Mouse (Mus musculus): Measurements from ENCODE around the gene Spi1. TPM values are rescaled to one million over a fixed set of nuclear protein-coding genes. Genes with fewer than 3 reads are reported as not detected.

Spi1 gene
- polyA plus RNA-seq, 1 experiment, result 0.79 TPM

DNA sequence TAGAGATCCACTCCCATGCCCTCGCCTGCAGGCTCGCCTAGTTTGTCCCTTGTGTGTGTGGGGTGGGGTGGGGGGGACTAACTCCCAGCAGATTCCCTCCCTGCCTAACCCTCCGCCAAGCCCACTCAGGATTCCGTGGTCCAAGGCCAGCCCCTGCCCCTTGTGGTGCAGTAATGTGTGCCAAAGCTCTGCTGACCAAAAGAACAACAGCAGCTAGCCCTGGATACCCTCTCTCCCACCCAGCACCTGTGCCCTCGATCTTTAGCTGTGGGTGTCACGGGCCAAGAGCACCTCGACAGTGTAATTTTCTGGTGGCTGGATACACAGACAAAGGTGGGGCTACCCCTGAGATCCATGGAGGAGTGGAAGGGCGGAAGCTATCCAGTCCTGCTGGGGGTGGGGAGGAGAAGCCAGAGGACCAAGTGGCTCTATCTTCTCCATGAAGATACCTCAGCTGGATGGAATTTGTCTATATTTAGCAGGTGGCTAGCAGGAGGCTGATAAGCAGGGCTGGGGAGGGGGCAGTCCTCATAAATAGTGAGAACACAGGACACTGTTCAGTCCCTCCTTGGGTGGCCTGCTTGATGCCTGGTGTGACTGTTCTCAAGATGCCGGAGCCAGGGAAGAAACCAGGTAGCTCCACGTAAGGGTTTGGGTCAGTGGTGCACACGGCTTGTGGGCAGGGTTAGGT, 35.5 kb downstream of the Spi1 start, which contains the start of gene Mybpc3:
Gene Mybpc3 (plus strand): TSS at position 560 of the 691 bp plus-strand sequence.
- Histone ChIP-seq H3K4me3 (ENCODE audit: insufficient read depth, low read length) (no peak within 1 kb of the TSS), H3K27ac (ENCODE audit: insufficient read depth, low read length) (no peak within 1 kb of the TSS), H3K4me1 (ENCODE audit: control insufficient read depth, insufficient read depth, low read length) (0 out of 2 replicates have a peak, but pooled peaks cover under 1% of the 10 kb centered on the region)
- no peak for TF ChIP-seq POLR2A (IDR thresholded peaks at IDR 0.05; ENCODE audit: low read depth, low read length)
- no peak for TF ChIP-seq CTCF (IDR thresholded peaks at IDR 0.05; ENCODE audit: borderline replicate concordance, insufficient read depth, low read length)

DNA sequence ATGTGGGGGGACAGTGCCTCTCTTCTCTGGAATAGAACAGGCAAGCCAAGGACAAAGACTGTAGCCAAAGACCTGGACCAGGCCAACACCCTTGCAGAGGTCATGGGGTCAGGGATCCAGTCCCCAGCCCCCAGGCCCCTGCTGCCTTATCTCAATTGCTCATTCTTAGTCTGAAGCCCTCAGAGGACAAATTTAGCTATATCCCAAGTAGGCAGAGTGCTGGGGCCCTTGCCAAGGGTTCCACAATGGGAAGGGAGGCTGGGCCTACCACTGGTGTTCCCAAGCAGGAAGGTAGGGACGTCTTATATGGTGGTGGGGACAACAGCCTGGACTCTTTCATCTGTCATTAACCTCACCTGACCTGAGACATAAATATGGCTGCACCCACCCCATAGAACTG, 36.5 kb downstream of the Spi1 start:
- Histone ChIP-seq H3K27ac (ENCODE audit: insufficient read depth, low read length) (no peak overlapping the region), H3K4me1 (ENCODE audit: control insufficient read depth, insufficient read depth, low read length) (no peaks in the 10 kb centered on the region), H3K4me3 (ENCODE audit: insufficient read depth, low read length) (no peak overlapping the region)
- TF ChIP-seq POLR2A (IDR thresholded peaks at IDR 0.05; ENCODE audit: low read depth, low read length) (no peak), CTCF (IDR thresholded peaks at IDR 0.05; ENCODE audit: borderline replicate concordance, insufficient read depth, low read length) (no peak)

DNA sequence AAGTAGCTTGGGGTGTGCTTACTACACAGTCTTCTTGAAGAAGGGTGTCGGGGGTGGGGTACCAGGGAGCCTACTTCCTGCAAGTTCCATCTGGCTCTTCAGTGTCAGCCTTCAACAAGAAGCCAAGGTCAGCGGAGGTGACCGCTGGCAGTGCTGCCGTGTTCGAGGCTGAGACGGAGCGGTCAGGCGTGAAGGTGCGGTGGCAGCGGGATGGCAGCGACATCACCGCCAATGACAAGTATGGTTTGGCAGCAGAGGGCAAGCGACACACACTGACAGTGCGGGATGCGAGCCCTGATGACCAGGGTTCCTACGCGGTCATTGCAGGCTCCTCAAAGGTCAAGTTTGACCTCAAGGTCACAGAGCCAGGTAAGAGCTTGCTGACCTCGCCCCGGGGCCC, 36.9 kb downstream of the Spi1 start:
- Histone ChIP-seq H3K27ac (ENCODE audit: insufficient read depth, low read length) (no peak overlapping the region), H3K4me3 (ENCODE audit: insufficient read depth, low read length) (no peak overlapping the region), H3K4me1 (ENCODE audit: control insufficient read depth, insufficient read depth, low read length) (no peaks in the 10 kb centered on the region)
- no peak for TF ChIP-seq CTCF (IDR thresholded peaks at IDR 0.05; ENCODE audit: borderline replicate concordance, insufficient read depth, low read length)
- TF ChIP-seq POLR2A (IDR thresholded peaks at IDR 0.05; ENCODE audit: low read depth, low read length), result no peak

DNA sequence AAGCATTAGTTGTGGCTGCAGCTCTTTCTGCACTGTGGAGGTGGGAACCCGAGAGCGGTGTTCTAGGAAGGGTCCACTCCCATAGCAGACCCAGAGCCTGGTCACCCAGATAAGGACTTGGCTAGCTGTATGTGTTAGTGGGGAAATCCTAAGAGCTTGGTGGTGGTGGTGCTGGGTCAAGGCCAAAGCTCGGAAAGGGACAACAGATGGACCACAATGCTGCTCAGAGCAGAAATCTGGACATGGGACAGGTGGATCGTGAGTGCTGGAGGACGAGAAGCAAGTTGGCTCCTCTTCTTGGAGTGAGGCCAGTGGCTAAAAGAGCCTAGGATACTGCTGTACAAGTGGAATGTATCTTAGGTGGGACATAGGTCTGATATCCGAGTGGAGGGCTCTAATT, 37.4 kb downstream of the Spi1 start:
- Histone ChIP-seq H3K4me3 (ENCODE audit: insufficient read depth, low read length) (no peak overlapping the region), H3K4me1 (ENCODE audit: control insufficient read depth, insufficient read depth, low read length) (no peaks in the 10 kb centered on the region), H3K27ac (ENCODE audit: insufficient read depth, low read length) (no peak overlapping the region)
- TF ChIP-seq CTCF (IDR thresholded peaks at IDR 0.05; ENCODE audit: borderline replicate concordance, insufficient read depth, low read length), result no peak
- TF ChIP-seq POLR2A (IDR thresholded peaks at IDR 0.05; ENCODE audit: low read depth, low read length), result no peak

DNA sequence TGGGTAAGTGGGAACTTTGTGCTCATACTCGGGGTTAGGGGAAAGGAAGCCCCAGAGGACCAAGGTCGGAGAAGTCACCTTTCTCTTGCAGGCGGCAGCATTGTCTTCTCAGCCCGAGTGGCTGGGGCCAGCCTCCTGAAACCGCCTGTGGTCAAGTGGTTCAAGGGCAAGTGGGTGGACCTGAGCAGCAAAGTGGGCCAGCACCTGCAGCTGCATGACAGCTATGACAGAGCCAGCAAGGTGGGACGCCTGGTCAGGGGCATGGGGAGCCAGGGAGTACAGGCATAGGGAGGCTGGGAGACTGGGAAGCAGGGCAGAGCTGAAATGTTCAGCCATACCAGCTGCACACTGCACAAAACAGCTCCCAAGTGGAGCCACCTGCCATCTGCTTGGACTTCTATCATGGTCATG, 38.1 kb downstream of the Spi1 start:
- TF ChIP-seq POLR2A (IDR thresholded peaks at IDR 0.05; ENCODE audit: low read depth, low read length) (no peak), CTCF (IDR thresholded peaks at IDR 0.05; ENCODE audit: borderline replicate concordance, insufficient read depth, low read length) (no peak)
- no peak overlapping the region for H3K27ac ChIP-seq (ENCODE audit: insufficient read depth, low read length)
- H3K4me1 ChIP-seq (ENCODE audit: control insufficient read depth, insufficient read depth, low read length), result no peaks in the 10 kb centered on the region
- H3K4me3 ChIP-seq (ENCODE audit: insufficient read depth, low read length), result no peak overlapping the region

DNA sequence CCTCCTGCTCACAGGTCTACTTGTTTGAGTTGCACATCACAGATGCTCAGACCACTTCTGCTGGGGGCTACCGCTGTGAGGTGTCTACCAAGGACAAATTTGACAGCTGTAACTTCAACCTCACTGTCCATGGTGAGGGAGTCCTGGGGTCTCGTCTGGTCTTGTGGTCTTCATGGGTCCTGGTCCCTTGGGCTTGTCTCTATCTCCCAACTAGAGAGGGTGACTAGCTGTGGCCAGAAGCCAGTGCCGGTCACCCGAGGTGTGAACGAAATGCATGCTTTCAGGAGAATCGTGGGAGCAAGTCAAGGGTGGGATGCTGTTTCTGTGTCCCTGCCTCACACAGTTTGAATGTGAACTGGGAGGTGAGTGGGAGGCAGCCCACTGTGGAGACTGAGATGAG, 38.8 kb downstream of the Spi1 start:
- Histone ChIP-seq H3K27ac (ENCODE audit: insufficient read depth, low read length) (no peak overlapping the region), H3K4me3 (ENCODE audit: insufficient read depth, low read length) (no peak overlapping the region), H3K4me1 (ENCODE audit: control insufficient read depth, insufficient read depth, low read length) (no peaks in the 10 kb centered on the region)
- TF ChIP-seq CTCF (IDR thresholded peaks at IDR 0.05; ENCODE audit: borderline replicate concordance, insufficient read depth, low read length) (no peak), POLR2A (IDR thresholded peaks at IDR 0.05; ENCODE audit: low read depth, low read length) (no peak)

DNA sequence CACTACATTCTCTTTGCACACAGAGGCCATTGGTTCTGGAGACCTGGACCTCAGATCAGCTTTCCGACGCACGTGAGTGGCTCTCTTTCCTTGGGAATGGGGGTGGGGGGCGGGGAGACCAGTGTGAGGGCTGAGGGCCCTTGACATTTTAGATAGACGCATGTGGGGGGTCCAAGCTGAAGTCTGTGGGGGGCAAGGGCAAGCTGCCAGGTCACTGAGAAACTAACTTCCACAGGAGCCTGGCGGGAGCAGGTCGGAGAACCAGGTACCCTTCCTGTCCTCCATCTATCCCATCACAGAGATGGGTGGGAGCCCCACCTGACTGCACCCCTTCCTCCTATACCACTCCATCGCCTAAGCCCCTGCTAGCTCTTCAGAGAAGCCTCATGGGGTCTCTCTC, 39.3 kb downstream of the Spi1 start:
- Histone ChIP-seq H3K4me1 (ENCODE audit: control insufficient read depth, insufficient read depth, low read length) (no peaks in the 10 kb centered on the region), H3K4me3 (ENCODE audit: insufficient read depth, low read length) (no peak overlapping the region), H3K27ac (ENCODE audit: insufficient read depth, low read length) (no peak overlapping the region)
- no peak for TF ChIP-seq POLR2A (IDR thresholded peaks at IDR 0.05; ENCODE audit: low read depth, low read length)
- no peak for TF ChIP-seq CTCF (IDR thresholded peaks at IDR 0.05; ENCODE audit: borderline replicate concordance, insufficient read depth, low read length)

DNA sequence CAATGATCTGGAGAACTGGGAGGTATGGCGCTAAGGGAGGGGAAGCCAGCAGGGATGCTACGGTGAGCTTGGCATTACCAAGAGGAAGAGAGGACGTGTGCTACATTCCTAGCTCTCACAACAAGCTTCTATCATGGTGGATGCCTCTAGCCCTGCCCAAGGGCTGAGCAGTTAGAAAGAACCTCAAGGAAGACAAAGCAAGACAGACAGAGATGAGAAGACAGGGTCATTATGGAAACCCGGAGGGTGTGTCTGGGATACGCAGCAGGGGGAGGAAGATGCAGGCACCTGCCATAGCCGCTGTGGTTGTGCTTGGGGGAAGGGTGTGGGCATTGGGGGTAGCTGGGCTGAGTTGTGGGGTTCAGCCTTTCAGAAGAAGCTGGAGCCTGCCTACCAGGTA, 41.3 kb downstream of the Spi1 start:
- H3K4me1 ChIP-seq (ENCODE audit: control insufficient read depth, insufficient read depth, low read length), result no peaks in the 10 kb centered on the region
- no peak overlapping the region for H3K27ac ChIP-seq (ENCODE audit: insufficient read depth, low read length)
- TF ChIP-seq POLR2A (IDR thresholded peaks at IDR 0.05; ENCODE audit: low read depth, low read length), result no peak
- no peak for TF ChIP-seq CTCF (IDR thresholded peaks at IDR 0.05; ENCODE audit: borderline replicate concordance, insufficient read depth, low read length)
- H3K4me3 ChIP-seq (ENCODE audit: insufficient read depth, low read length), result no peak overlapping the region

DNA sequence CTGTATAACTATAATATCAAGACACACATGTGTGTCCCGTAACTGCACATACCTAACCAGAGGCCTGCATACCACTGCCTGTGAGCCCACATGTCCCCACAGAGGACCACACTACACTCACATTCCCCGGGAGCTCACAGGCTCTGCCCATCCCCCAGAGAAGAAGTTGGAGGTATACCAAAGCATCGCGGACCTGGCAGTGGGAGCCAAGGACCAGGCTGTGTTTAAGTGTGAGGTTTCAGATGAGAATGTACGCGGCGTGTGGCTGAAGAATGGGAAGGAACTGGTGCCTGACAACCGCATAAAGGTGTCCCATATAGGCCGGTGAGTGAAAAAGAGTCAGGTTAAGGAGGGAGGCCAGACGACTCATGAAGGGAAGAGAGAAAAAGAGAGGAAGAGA, 42.9 kb downstream of the Spi1 start:
- Histone ChIP-seq H3K4me3 (ENCODE audit: insufficient read depth, low read length) (no peak overlapping the region), H3K27ac (ENCODE audit: insufficient read depth, low read length) (no peak overlapping the region), H3K4me1 (ENCODE audit: control insufficient read depth, insufficient read depth, low read length) (no peaks in the 10 kb centered on the region)
- no peak for TF ChIP-seq POLR2A (IDR thresholded peaks at IDR 0.05; ENCODE audit: low read depth, low read length)
- TF ChIP-seq CTCF (IDR thresholded peaks at IDR 0.05; ENCODE audit: borderline replicate concordance, insufficient read depth, low read length), result no peak

DNA sequence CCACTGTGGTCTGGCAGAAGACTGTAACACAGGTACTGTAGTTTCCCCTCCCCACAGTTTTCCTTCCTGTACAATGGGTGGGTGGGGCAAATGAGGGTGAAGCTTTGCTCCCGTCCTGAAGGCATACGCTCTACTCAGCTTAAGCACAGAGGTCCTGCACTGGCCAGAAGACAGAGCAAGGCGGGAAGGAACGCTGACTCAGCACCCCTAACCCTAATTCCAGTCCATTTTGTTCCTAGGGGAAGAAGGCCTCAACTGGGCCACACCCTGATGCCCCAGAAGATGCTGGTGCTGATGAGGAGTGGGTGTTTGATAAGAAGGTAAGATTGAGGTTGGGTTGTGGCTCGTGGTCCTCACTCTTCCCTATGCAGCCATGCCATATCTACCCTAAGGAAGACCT, 46.6 kb downstream of the Spi1 start:
- TF ChIP-seq CTCF (IDR thresholded peaks at IDR 0.05; ENCODE audit: borderline replicate concordance, insufficient read depth, low read length) (no peak), POLR2A (IDR thresholded peaks at IDR 0.05; ENCODE audit: low read depth, low read length) (no peak)
- H3K4me1 ChIP-seq (ENCODE audit: control insufficient read depth, insufficient read depth, low read length), result no peaks in the 10 kb centered on the region
- no peak overlapping the region for H3K4me3 ChIP-seq (ENCODE audit: insufficient read depth, low read length)
- H3K27ac ChIP-seq (ENCODE audit: insufficient read depth, low read length), result no peak overlapping the region

Measured in embryonic fibroblast, embryonic 13.5 days (primary cell).